Mouse (Mus musculus) liver, adult 2 months (tissue): ENCODE data around the gene Fgfr2.

Experiments used
- CTCF ChIP-seq: fragments of 200-500 bp; IDR thresholded peaks from 2 replicates; pipeline ENCODE4 v1.5.1; 2011; ENCODE audit warnings: low read depth, low read length, control low read depth
- POLR2A ChIP-seq: fragments of 200-500 bp; IDR thresholded peaks from 2 replicates; pipeline ENCODE4 v1.6.1; 2011; ENCODE audit warnings: low read length, control low read depth; ENCODE audit not compliant: insufficient read depth; ENCODE audit errors: extremely low read depth

GRCm38 (mm10) chr7:130653036-130653555, 2470.1 kb downstream of the Fgfr2 start:
- TF ChIP-seq CTCF, result no peak
- TF ChIP-seq POLR2A, result no peak
